Mouse (Mus musculus) forebrain, embryonic 10.5 days (tissue): Measurements from ENCODE around the gene Cfdp1. TPM values are rescaled to one million over a fixed set of nuclear protein-coding genes. Genes with fewer than 3 reads are reported as not detected.
A peak's percentile ranks its signal among the peaks of the same experiment; 100 is the strongest.

ENCODE experiments used
- DNase-seq: peaks from one replicate; pipeline ENCODE4 v3.0.0-alpha.2; 2017; ENCODE audit warnings: low spot score; ENCODE audit errors: extremely low spot score
- H3K27ac ChIP-seq: fragments of 300-500 bp; sonication (generic); 2 replicates; pipeline ENCODE4 v1.5.1; 2016; ENCODE audit warnings: mild to moderate bottlenecking
- H3K27me3 ChIP-seq: fragments of 300-500 bp; sonication (generic); 2 replicates; pipeline ENCODE4 v1.6.1; 2016; ENCODE audit warnings: mild to moderate bottlenecking; ENCODE audit not compliant: poor library complexity, severe bottlenecking
- H3K36me3 ChIP-seq: fragments of 300-500 bp; sonication (generic); replicated peaks from 2 replicates; pipeline ENCODE4 v1.6.1; 2016; ENCODE audit warnings: mild to moderate bottlenecking, moderate library complexity
- H3K4me1 ChIP-seq: fragments of 300-500 bp; sonication (generic); 2 replicates; pipeline ENCODE4 v1.6.1; 2016
- H3K4me3 ChIP-seq: fragments of 300-500 bp; sonication (generic); 2 replicates; pipeline ENCODE4 v1.5.1; 2016; ENCODE audit warnings: mild to moderate bottlenecking, moderate library complexity
- H3K9me3 ChIP-seq: fragments of 300-500 bp; sonication (generic); 2 replicates; pipeline ENCODE4 v1.6.1; 2016; ENCODE audit warnings: mild to moderate bottlenecking, moderate library complexity
- WGBS: fragments of 180-500 bp; shearing (Covaris S2); methylation state at CpG from one replicate; pipeline ENCODE4 v1.1.7; 2016; 5-methylcytosine and 5-hydroxymethylcytosine counted together
- polyA plus RNA-seq: library from polyadenylated mRNA; unstranded; fragments of >200 nt; fragmentation: Nextera tagmentation; extraction: Ambion mirVana; gene quantifications from 2 replicates; pipeline ENCODE4 v1.2.1, GENCODE M21; 2016

Gene Cfdp1
- polyA plus RNA-seq, 1 experiment from 2014 or later: 234 TPM

- Histone ChIP-seq H3K36me3 (peaks cover 16% of the 10 kb centered on the region; the same call in 1 of the 2 replicates), H3K4me1 (peaks cover 91% of the 10 kb centered on the region), H3K4me3 (peak overlapping the region; percentile 8; the same call in 1 of the 2 replicates), H3K9me3 (no peaks in the 10 kb centered on the region), H3K27me3 (peaks cover 9% of the 10 kb centered on the region), H3K27ac (peak overlapping the region; percentile 40)
- DNase-seq: no peak
- 77% methylated on average over 7 of the region's 7 CpGs for WGBS
These were observed 113.8 kb downstream of the Cfdp1 start for GRCm38 (mm10) chr8:111740301-111740711.

GRCm38 (mm10) chr8:111739604-111740003 is 114.5 kb downstream of the Cfdp1 start:
- no peak for DNase-seq
- H3K4me3 ChIP-seq: no peak overlapping the region
- no peaks in the 10 kb centered on the region for H3K9me3 ChIP-seq
- peaks cover 16% of the 10 kb centered on the region; the same call in 1 of the 2 replicates for H3K36me3 ChIP-seq
- peak overlapping the region; percentile 40 for H3K27ac ChIP-seq
- H3K27me3 ChIP-seq: peaks cover 3% of the 10 kb centered on the region
- WGBS: 40% methylated on average over 7 of the region's 7 CpGs
- peaks cover 91% of the 10 kb centered on the region for H3K4me1 ChIP-seq

GRCm38 (mm10) chr8:111738867-111739266 is 115.2 kb downstream of the Cfdp1 start:
- 83% methylated on average over 6 of the region's 6 CpGs for WGBS

GRCm38 (mm10) chr8:111736321-111736720 is 117.8 kb downstream of the Cfdp1 start:
- 72% methylated on average over 7 of the region's 7 CpGs for WGBS
- Histone ChIP-seq H3K27ac (peak overlapping the region; percentile 91), H3K4me1 (peaks cover 93% of the 10 kb centered on the region)

More at GRCm38 (mm10) chr8:111738867-111739266, 115.2 kb downstream of the Cfdp1 start:
- DNase-seq: no peak
- Histone ChIP-seq H3K27ac (peak overlapping the region; percentile 40; the same call in 1 of the 2 replicates), H3K4me3 (no peak overlapping the region), H3K4me1 (peaks cover 91% of the 10 kb centered on the region), H3K9me3 (no peaks in the 10 kb centered on the region), H3K27me3 (no peaks in the 10 kb centered on the region), H3K36me3 (peaks cover 16% of the 10 kb centered on the region; the same call in 1 of the 2 replicates)

GRCm38 (mm10) chr8:111735791-111736190 is 118.3 kb downstream of the Cfdp1 start:
- no peak for DNase-seq
- Histone ChIP-seq H3K27me3 (no peaks in the 10 kb centered on the region), H3K36me3 (peaks cover 13% of the 10 kb centered on the region; the same call in 1 of the 2 replicates), H3K9me3 (no peaks in the 10 kb centered on the region), H3K4me3 (no peak overlapping the region), H3K27ac (peak overlapping the region; percentile 91), H3K4me1 (peaks cover 93% of the 10 kb centered on the region)
- WGBS: 78% methylated on average over 4 of the region's 4 CpGs

More at GRCm38 (mm10) chr8:111736321-111736720, 117.8 kb downstream of the Cfdp1 start:
- Histone ChIP-seq H3K9me3 (no peaks in the 10 kb centered on the region), H3K36me3 (peaks cover 16% of the 10 kb centered on the region; the same call in 1 of the 2 replicates), H3K4me3 (no peak overlapping the region), H3K27me3 (no peaks in the 10 kb centered on the region)
- no peak for DNase-seq

GRCm38 (mm10) chr8:111735335-111735761 is 118.7 kb downstream of the Cfdp1 start:
- H3K9me3 ChIP-seq: no peaks in the 10 kb centered on the region
- H3K4me3 ChIP-seq: peak overlapping the region; percentile 10; the same call in 1 of the 2 replicates
- H3K36me3 ChIP-seq: peaks cover 12% of the 10 kb centered on the region; the same call in 1 of the 2 replicates
- H3K27me3 ChIP-seq: no peaks in the 10 kb centered on the region
- 64% methylated on average over 8 of the region's 8 CpGs for WGBS
- H3K27ac ChIP-seq: peak overlapping the region; percentile 91
- no peak for DNase-seq
- H3K4me1 ChIP-seq: peaks cover 93% of the 10 kb centered on the region

GRCm38 (mm10) chr8:111734244-111734960 is 119.7 kb downstream of the Cfdp1 start:
- no peak for DNase-seq
- no peaks in the 10 kb centered on the region for H3K27me3 ChIP-seq
- H3K4me3 ChIP-seq: peak overlapping the region; percentile 19; the same call in 1 of the 2 replicates
- peak overlapping the region; percentile 91 for H3K27ac ChIP-seq
- peaks cover 8% of the 10 kb centered on the region; the same call in 1 of the 2 replicates for H3K36me3 ChIP-seq
- H3K9me3 ChIP-seq: no peaks in the 10 kb centered on the region
- H3K4me1 ChIP-seq: peaks cover 93% of the 10 kb centered on the region
- WGBS: 55% methylated on average over 6 of the region's 6 CpGs

GRCm38 (mm10) chr8:111733581-111734243 is 120.4 kb downstream of the Cfdp1 start:
- Histone ChIP-seq H3K4me1 (peaks cover 91% of the 10 kb centered on the region), H3K27ac (peak overlapping the region; percentile 91), H3K4me3 (peak overlapping the region; percentile 85), H3K27me3 (no peaks in the 10 kb centered on the region), H3K9me3 (no peaks in the 10 kb centered on the region), H3K36me3 (0 out of 2 replicates have a peak, but pooled peaks cover 6% of the 10 kb centered on the region)
- peak; percentile 52 for DNase-seq
- 5% methylated on average over 5 of the region's 5 CpGs for WGBS

- WGBS: 28% methylated on average over 10 of the region's 10 CpGs
- H3K27ac ChIP-seq: peak overlapping the region; percentile 91
- no peaks in the 10 kb centered on the region for H3K9me3 ChIP-seq
- H3K4me1 ChIP-seq: peaks cover 93% of the 10 kb centered on the region
- DNase-seq: no peak
- H3K27me3 ChIP-seq: no peaks in the 10 kb centered on the region
- peak overlapping the region; percentile 85 for H3K4me3 ChIP-seq
- H3K36me3 ChIP-seq: peaks cover 6% of the 10 kb centered on the region; the same call in 1 of the 2 replicates
These were observed 121.5 kb downstream of the Cfdp1 start for GRCm38 (mm10) chr8:111732406-111733085.

GRCm38 (mm10) chr8:111732004-111732403 is 122.1 kb downstream of the Cfdp1 start:
- Histone ChIP-seq H3K4me1 (peaks cover 88% of the 10 kb centered on the region), H3K27ac (peak overlapping the region; percentile 91), H3K36me3 (peaks cover 6% of the 10 kb centered on the region; the same call in 1 of the 2 replicates), H3K9me3 (no peaks in the 10 kb centered on the region), H3K27me3 (no peaks in the 10 kb centered on the region), H3K4me3 (peak overlapping the region; percentile 85)
- 0% methylated on average over 41 of the region's 41 CpGs for WGBS
- DNase-seq: peak; percentile 98

GRCm38 (mm10) chr8:111731231-111731977 is 122.7 kb downstream of the Cfdp1 start:
- Histone ChIP-seq H3K9me3 (no peaks in the 10 kb centered on the region), H3K27me3 (no peaks in the 10 kb centered on the region), H3K4me3 (peak overlapping the region; percentile 85), H3K36me3 (peaks cover 4% of the 10 kb centered on the region; the same call in 1 of the 2 replicates), H3K27ac (peak overlapping the region; percentile 91), H3K4me1 (peaks cover 87% of the 10 kb centered on the region)
- DNase-seq: peak; percentile 32
- under 1% methylated on average over 39 of the region's 39 CpGs for WGBS
